Mouse (Mus musculus): ENCODE measurements around the gene Plxna4.

DNA sequence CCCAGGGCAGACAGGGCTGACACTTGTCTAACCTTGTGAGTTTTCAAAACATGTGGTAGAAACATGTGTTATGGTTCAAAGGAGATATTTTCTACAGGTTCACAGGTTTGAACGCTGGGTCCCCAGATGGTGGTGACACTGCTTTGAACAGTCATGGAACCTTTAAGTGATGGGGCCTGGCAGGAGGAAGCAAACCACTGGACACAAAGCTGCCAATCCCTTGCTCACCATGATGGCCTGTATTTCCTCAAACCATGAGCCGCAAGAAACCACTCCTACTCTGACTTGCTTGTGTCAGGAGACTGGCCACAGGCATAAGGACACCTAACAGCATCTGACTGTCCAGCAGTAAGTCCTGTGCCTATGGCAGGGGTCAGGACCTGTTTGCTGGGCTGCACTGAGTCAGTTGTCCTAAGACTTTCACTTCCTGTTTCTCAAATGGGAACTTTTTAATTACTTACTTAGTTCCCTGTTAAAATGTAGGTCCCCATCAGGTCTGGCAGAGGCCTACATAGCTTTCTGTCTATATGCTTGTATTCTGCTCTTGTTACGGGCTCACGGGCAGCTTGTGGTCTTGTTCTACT lies 403.5 kb downstream of the Plxna4 start:
- TF ChIP-seq POLR2A (IDR thresholded peaks at IDR 0.05; ENCODE audit: low read depth, low read length) (no peak), USF2 (conservative IDR thresholded peaks at IDR 0.05; ENCODE audit: low read depth, low read length) (no peak), KAT2A (IDR thresholded peaks at IDR 0.05; ENCODE audit: insufficient replicate concordance, low read length) (no peak), CTCF (conservative IDR thresholded peaks at IDR 0.05 in 1 of 2, IDR thresholded peaks at IDR 0.05 in 1 of 2; ENCODE audit: low read depth in 2 of 2, low read length in 2 of 2) (no peak), ELF1 (IDR thresholded peaks at IDR 0.05; ENCODE audit: low read depth, low read length) (no peak)
